Mouse (Mus musculus) ES-E14 (cell line): Measurements from ENCODE around the gene Pip5kl1. TPM values are rescaled to one million over a fixed set of nuclear protein-coding genes. Genes with fewer than 3 reads are reported as not detected.

Experiments used
- DNase-seq: peaks from one replicate; pipeline ENCODE4 v3.0.0-alpha.2; 2013; ENCODE audit warnings: low read depth, low spot score
- H3K27ac ChIP-seq: 2 replicates; pipeline ENCODE4 v1.5.1; 2012; ENCODE audit warnings: low read depth, mild to moderate bottlenecking, low read length, moderate library complexity, mixed read lengths; ENCODE audit not compliant: poor library complexity, insufficient read depth, severe bottlenecking
- H3K36me3 ChIP-seq: 2 replicates; pipeline ENCODE4 v1.6.1; 2012; ENCODE audit warnings: mild to moderate bottlenecking, low read length, moderate library complexity, mixed read lengths; ENCODE audit not compliant: control insufficient read depth, poor library complexity, insufficient read depth, severe bottlenecking
- H3K4me1 ChIP-seq, 2 experiments: fragments of 150-350 bp in 1 of 2; sonication (generic) in 1 of 2; 2 replicates each; pipeline ENCODE4 v1.6.1; 2012; ENCODE audit warnings: low read length in 2 of 2, mild to moderate bottlenecking in 1 of 2, mixed read lengths in 1 of 2; ENCODE audit not compliant: control insufficient read depth in 2 of 2, insufficient read depth in 2 of 2, poor library complexity in 1 of 2
- H3K4me3 ChIP-seq, 2 experiments: fragments of 150-350 bp in 1 of 2; sonication (generic) in 1 of 2; 2 replicates each; pipeline ENCODE4 v1.5.1; 2012; ENCODE audit warnings: low read length in 2 of 2, low read depth in 1 of 2, mild to moderate bottlenecking in 1 of 2, mixed read lengths in 1 of 2; ENCODE audit not compliant: insufficient read depth in 1 of 2, poor library complexity in 1 of 2, severe bottlenecking in 1 of 2
- H3K9ac ChIP-seq: 2 replicates; pipeline ENCODE4 v1.6.1; 2012; ENCODE audit warnings: low read depth, mild to moderate bottlenecking, low read length, mixed read lengths; ENCODE audit not compliant: poor library complexity, insufficient read depth, severe bottlenecking
- H3K9me3 ChIP-seq: fragments of 150-350 bp; sonication (generic); 2 replicates; pipeline ENCODE4 v1.6.1; 2012; ENCODE audit warnings: low read depth, mild to moderate bottlenecking, low read length; ENCODE audit not compliant: control insufficient read depth, insufficient read depth
- CHD2 ChIP-seq: IDR thresholded peaks from 2 replicates; pipeline ENCODE4 v1.6.1; 2014; ENCODE audit warnings: mild to moderate bottlenecking, low read depth, low read length, inconsistent platforms
- HCFC1 ChIP-seq: IDR thresholded peaks from 2 replicates; pipeline ENCODE4 v1.6.1; 2012; ENCODE audit warnings: low read length, inconsistent platforms, borderline replicate concordance; ENCODE audit not compliant: insufficient read depth
- MAFK ChIP-seq: IDR thresholded peaks from 2 replicates; pipeline ENCODE4 v1.6.1; 2014; ENCODE audit warnings: mild to moderate bottlenecking, low read depth, low read length, inconsistent platforms; ENCODE audit not compliant: insufficient read depth
- ZC3H11A ChIP-seq: IDR thresholded peaks from 2 replicates; pipeline ENCODE4 v1.6.1; 2012; ENCODE audit warnings: low read depth, mild to moderate bottlenecking, inconsistent platforms, low read length, borderline replicate concordance
- ZNF384 ChIP-seq: IDR thresholded peaks from 2 replicates; pipeline ENCODE4 v1.6.1; 2012; ENCODE audit warnings: low read depth, low read length, inconsistent platforms
- in situ Hi-C, 2 experiments: fragments of 600-800 bp; cut with MboI; formaldehyde crosslinking; loops; one replicate each; pipeline ENCODE4 v1.15.1; 2025; ENCODE audit warnings: low sequenced_read_pairs in 2 of 2, inconsistent platforms in 1 of 2; ENCODE audit not compliant: unreplicated experiment in 2 of 2
- total RNA-seq: library from RNA; depleted of rRNA; stranded (reverse); fragments of 300-350 nt; gene quantifications from 2 replicates; pipeline ENCODE4 v1.2.3, GENCODE M21; 2012

Pip5kl1 gene
- total RNA-seq, 1 experiment: 3.5 TPM

DNA sequence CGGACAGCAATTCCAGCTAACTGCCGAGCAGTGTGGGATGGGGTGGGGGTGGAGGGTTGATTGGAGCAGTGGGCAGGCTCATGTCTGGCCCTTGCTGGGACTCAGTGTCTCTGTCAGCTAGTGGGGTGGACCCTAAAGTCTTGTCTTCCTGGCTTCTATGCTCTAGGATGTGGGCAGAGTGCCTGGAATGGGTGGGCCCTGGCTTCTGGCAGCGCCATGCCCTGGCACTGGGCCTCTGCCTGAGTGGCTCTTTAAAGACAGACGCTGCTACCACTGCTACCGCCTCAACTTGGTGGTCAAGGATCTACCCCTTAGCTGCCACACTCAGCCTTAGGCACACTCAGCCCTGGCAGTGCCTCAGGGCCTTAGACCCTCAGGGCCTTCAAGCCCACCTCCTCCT, 54.1 kb downstream of the Pip5kl1 start:
- Histone ChIP-seq H3K9ac (peak overlapping the region; percentile 62), H3K4me3 (peak overlapping the region; percentile 4 to 71; a peak in 3 of 4 replicates), H3K27ac (peak overlapping the region; percentile 77), H3K36me3 (peaks cover 17% of the 10 kb centered on the region), H3K4me1 (peaks cover 1 to 42% of the 10 kb centered on the region in 2 experiments), H3K9me3 (no peaks in the 10 kb centered on the region)
- no peak for TF ChIP-seq HCFC1
- no peak for TF ChIP-seq ZNF384
- no peak for TF ChIP-seq MAFK
- no peak for TF ChIP-seq ZC3H11A
- no peak for TF ChIP-seq CHD2
- in situ Hi-C loops: no loop called here
- DNase-seq: no peak

DNA sequence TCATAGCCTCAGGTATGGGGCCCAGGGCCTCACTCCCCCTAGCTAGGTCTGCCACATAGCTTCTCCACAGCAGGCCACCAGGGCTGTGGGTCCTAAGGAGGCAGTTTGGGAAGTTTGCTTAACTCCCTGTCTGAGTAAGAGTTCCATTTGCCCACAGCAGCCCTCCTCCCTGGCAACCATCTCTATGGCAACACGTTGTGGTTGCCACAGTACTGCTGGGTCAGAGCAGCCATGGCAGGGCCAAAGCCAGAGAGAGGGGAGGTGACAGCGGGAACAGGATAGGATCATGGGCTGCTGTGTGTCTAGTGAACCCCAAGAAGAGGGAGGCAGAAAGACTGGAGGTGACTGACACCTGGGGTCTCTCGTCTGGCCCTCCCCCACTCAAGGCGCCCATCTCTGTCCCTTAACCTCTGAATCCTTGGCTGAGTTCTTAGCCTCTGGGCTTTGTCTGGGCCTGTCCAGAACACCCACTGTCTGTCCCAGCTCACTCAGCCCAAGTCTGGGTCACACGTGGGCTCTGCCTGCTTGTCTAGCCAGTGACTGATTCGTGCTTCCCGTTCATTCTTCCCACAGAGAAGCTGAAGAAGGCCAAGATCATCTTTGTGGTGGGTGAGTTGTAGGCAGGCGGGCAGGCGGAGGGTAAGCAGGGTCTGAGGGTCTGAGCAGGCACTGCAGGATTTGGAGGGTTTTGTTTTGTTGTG, 54.8 kb downstream of the Pip5kl1 start:
- DNase-seq: peak; percentile 92
- H3K9me3 ChIP-seq: no peaks in the 10 kb centered on the region
- in situ Hi-C loops: no loop called here
- no peak for TF ChIP-seq MAFK
- TF ChIP-seq ZC3H11A: no peak
- no peak for TF ChIP-seq HCFC1
- no peak; the same call in 1 of the 2 replicates for TF ChIP-seq CHD2
- no peak for TF ChIP-seq ZNF384
- H3K36me3 ChIP-seq: peaks cover 23% of the 10 kb centered on the region
- peak overlapping the region; percentile 77 for H3K9ac ChIP-seq
- peak overlapping the region; percentile 45 to 71 for H3K4me3 ChIP-seq
- peaks cover 1 to 39% of the 10 kb centered on the region in 2 experiments for H3K4me1 ChIP-seq
- H3K27ac ChIP-seq: peak overlapping the region; percentile 77

DNA sequence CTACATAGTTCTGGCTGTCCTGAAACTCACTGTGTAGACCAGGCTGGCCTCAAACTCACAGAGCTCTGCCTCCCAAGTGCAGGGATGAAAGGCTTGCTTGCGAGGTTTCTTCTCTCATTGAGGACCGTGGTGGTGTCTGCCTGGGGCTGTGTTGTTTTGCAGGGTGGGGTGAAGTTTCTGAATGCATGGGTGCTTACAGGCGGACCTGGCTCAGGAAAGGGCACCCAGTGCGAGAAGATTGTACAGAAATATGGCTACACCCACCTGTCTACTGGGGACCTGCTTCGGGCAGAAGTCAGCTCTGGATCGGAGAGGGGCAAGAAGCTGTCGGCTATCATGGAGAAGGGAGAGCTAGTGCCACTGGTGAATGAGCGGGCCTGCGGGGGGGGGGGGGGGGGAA, 55.4 kb downstream of the Pip5kl1 start:
- DNase-seq: no peak
- Histone ChIP-seq H3K4me3 (peak overlapping the region; percentile 45 to 71), H3K4me1 (peaks cover 1 to 34% of the 10 kb centered on the region in 2 experiments), H3K36me3 (peaks cover 27% of the 10 kb centered on the region), H3K27ac (peak overlapping the region; percentile 74), H3K9ac (peak overlapping the region; percentile 77), H3K9me3 (no peaks in the 10 kb centered on the region)
- in situ Hi-C loops: no loop called here
- no peak for TF ChIP-seq ZC3H11A
- no peak for TF ChIP-seq CHD2
- TF ChIP-seq ZNF384: no peak
- no peak for TF ChIP-seq MAFK
- TF ChIP-seq HCFC1: no peak

DNA sequence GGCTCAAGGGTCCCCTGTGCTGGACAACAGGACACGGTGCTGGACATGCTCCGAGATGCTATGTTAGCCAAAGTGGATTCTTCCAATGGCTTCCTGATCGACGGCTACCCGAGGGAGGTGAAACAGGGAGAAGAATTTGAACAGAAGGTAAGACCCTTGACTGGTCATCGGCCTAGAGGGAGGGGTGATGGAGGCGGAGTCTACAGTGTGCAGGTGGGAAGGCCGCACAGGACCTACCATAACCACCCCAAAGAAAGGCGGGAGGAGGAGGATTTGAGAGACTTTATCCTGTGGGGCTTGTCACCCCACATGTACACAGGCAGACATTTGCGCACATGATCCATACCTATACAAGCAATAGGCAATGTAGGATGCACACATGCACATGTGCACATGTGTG, 56.4 kb downstream of the Pip5kl1 start:
- TF ChIP-seq CHD2 (no peak), ZC3H11A (no peak), MAFK (no peak), HCFC1 (no peak), ZNF384 (no peak)
- peaks cover 1 to 25% of the 10 kb centered on the region in 2 experiments for H3K4me1 ChIP-seq
- peaks cover 27% of the 10 kb centered on the region for H3K36me3 ChIP-seq
- H3K27ac ChIP-seq: no peak overlapping the region
- peak overlapping the region; percentile 14 to 71; a peak in 3 of 4 replicates for H3K4me3 ChIP-seq
- DNase-seq: no peak
- H3K9ac ChIP-seq: peak overlapping the region; percentile 77; the same call in 1 of the 2 replicates
- H3K9me3 ChIP-seq: no peaks in the 10 kb centered on the region
- in situ Hi-C loops: no loop called here
